Mouse (Mus musculus): ENCODE data around the gene Enah. TPM values are rescaled to one million over a fixed set of nuclear protein-coding genes. Genes with fewer than 3 reads are reported as not detected.
A peak's percentile ranks its signal among the peaks of the same experiment; 100 is the strongest.

Enah gene
- polyA plus RNA-seq, 1 experiment, result 122 TPM

GRCm38 (mm10) chr1:181852466-181852865 is 167.3 kb downstream of the Enah start:
- no peak for DNase-seq (ENCODE audit: low read depth)
- TF ChIP-seq POLR2A (IDR thresholded peaks at IDR 0.05; ENCODE audit: borderline replicate concordance, extremely low read depth, insufficient read depth, insufficient read length, poor library complexity, severe bottlenecking) (no peak), CTCF (IDR thresholded peaks at IDR 0.05; ENCODE audit: borderline replicate concordance, extremely low read depth, insufficient read depth, insufficient read length) (no peak)

- no peak for TF ChIP-seq POLR2A (IDR thresholded peaks at IDR 0.05; ENCODE audit: borderline replicate concordance, extremely low read depth, insufficient read depth, insufficient read length, poor library complexity, severe bottlenecking)
- peak; percentile 74 for DNase-seq (ENCODE audit: low read depth)
Observed at GRCm38 (mm10) chr1:181851521-181852310, 168.1 kb downstream of the Enah start.

- DNase-seq (ENCODE audit: low read depth), result no peak
- no peak for TF ChIP-seq POLR2A (IDR thresholded peaks at IDR 0.05; ENCODE audit: borderline replicate concordance, extremely low read depth, insufficient read depth, insufficient read length, poor library complexity, severe bottlenecking)
- no peak for TF ChIP-seq CTCF (IDR thresholded peaks at IDR 0.05; ENCODE audit: borderline replicate concordance, extremely low read depth, insufficient read depth, insufficient read length)
Observed at GRCm38 (mm10) chr1:181850441-181850840, 169.3 kb downstream of the Enah start.

GRCm38 (mm10) chr1:181848210-181848609 is 171.6 kb downstream of the Enah start:
- no peak for DNase-seq (ENCODE audit: low read depth)
- TF ChIP-seq CTCF (IDR thresholded peaks at IDR 0.05; ENCODE audit: borderline replicate concordance, extremely low read depth, insufficient read depth, insufficient read length), result no peak
- no peak for TF ChIP-seq POLR2A (IDR thresholded peaks at IDR 0.05; ENCODE audit: borderline replicate concordance, extremely low read depth, insufficient read depth, insufficient read length, poor library complexity, severe bottlenecking)

- no peak for DNase-seq (ENCODE audit: low read depth)
- TF ChIP-seq CTCF (IDR thresholded peaks at IDR 0.05; ENCODE audit: borderline replicate concordance, extremely low read depth, insufficient read depth, insufficient read length) (no peak), POLR2A (IDR thresholded peaks at IDR 0.05; ENCODE audit: borderline replicate concordance, extremely low read depth, insufficient read depth, insufficient read length, poor library complexity, severe bottlenecking) (no peak)
Observed at GRCm38 (mm10) chr1:181847396-181847795, 172.4 kb downstream of the Enah start.

Other genes starting within 250 kb of the Enah start
- 24.0 and 31.2 TPM in 2 replicates for gene Lbr, start 176.9 kb downstream of the Enah start, polyA plus RNA-seq (2012; rRNA removed)
- gene Srp9, start 104.7 kb upstream of the Enah start, polyA plus RNA-seq (2012; rRNA removed), result 82.8 and 88.5 TPM in 2 replicates
- not detected in 2 replicates for gene Vmn1r1, start 144.5 kb upstream of the Enah start, polyA plus RNA-seq (2012; rRNA removed)